Comparison of ENCODE assay signal across 22 mouse cellular contexts in genomic region chr9:108820077-108820476, GRCm38 (mm10). TPM values are rescaled to one million over a fixed set of nuclear protein-coding genes. Genes with fewer than 3 reads are reported as not detected.
"Had no signal": no experiment of that assay in that cellular context is flagged by ENCODE, and none has a peak within 500 bp of the region (broad histone marks: within the 10 kb centered on the region; RNA-seq: fewer than 3 reads in every experiment).

No protein-coding gene starts in this region.

- H3K9ac ChIP-seq: heart, embryonic 13.5 days; heart, embryonic 15.5 days; hindbrain, embryonic 12.5 days; hindbrain, embryonic 13.5 days; hindbrain, embryonic 14.5 days; hindbrain, embryonic 15.5 days; intestine, embryonic 15.5 days; kidney, embryonic 15.5 days had no signal

- H3K9me3 ChIP-seq: heart, embryonic 10.5 days; heart, embryonic 13.5 days; heart, embryonic 15.5 days; hindbrain, embryonic 10.5 days; hindbrain, embryonic 12.5 days; hindbrain, embryonic 13.5 days; hindbrain, embryonic 15.5 days; intestine, embryonic 15.5 days; kidney, embryonic 15.5 days had no signal

- H3K4me3 ChIP-seq: heart, embryonic 10.5 days; heart, embryonic 13.5 days; heart, embryonic 15.5 days; hindbrain, embryonic 10.5 days; hindbrain, embryonic 12.5 days; hindbrain, embryonic 13.5 days; hindbrain, embryonic 15.5 days; intestine, embryonic 15.5 days; kidney, embryonic 15.5 days; layer of hippocampus, adult 2 months; left cerebral cortex, adult 2 months had no signal

- ATAC-seq: hindbrain, embryonic 16.5 days; inflammation-experienced regulatory T-cells, adult 6 months; intestine, embryonic 15.5 days; intestine, embryonic 16.5 days; intestine, postnatal 0 days had no signal

- H3K27ac ChIP-seq: heart, embryonic 10.5 days; heart, embryonic 13.5 days; heart, embryonic 15.5 days; hindbrain, embryonic 10.5 days; hindbrain, embryonic 12.5 days; hindbrain, embryonic 13.5 days; hindbrain, embryonic 14.5 days; hindbrain, embryonic 15.5 days; hindbrain, postnatal 0 days; intestine, embryonic 15.5 days; kidney, embryonic 15.5 days; kidney, postnatal 0 days; layer of hippocampus, adult 2 months; left cerebral cortex, adult 2 months had no signal

- DNase-seq: kidney, adult 11 months; layer of hippocampus, adult 9-11 months had no signal

- H3K4me2 ChIP-seq: heart, embryonic 11.5 days; heart, embryonic 13.5 days; heart, embryonic 15.5 days; hindbrain, embryonic 12.5 days; hindbrain, embryonic 13.5 days; hindbrain, embryonic 14.5 days; hindbrain, embryonic 15.5 days; intestine, embryonic 15.5 days; kidney, embryonic 15.5 days had no signal

- H3K4me1 ChIP-seq: heart, embryonic 13.5 days; heart, embryonic 15.5 days; intestine, embryonic 15.5 days had no signal

RNA-seq across cellular contexts. Expression of gene Celsr3, which starts 6.0 kb away (rescaled TPM):
- total RNA-seq: hematopoietic stem cell, adult 5-6 weeks had no signal
- polyA plus RNA-seq: inflammation-experienced regulatory T-cells, adult 6 months had no signal
